Mouse (Mus musculus): ENCODE data around the gene Rmnd5b. TPM values are rescaled to one million over a fixed set of nuclear protein-coding genes. Genes with fewer than 3 reads are reported as not detected.

Rmnd5b gene
- total RNA-seq, 2 experiments from 2014 or later = 59.9 to 60.3 TPM

- no peak for DNase-seq (ENCODE audit: low spot score in 2 of 2)
Measured at GRCm38 (mm10) chr11:51594715-51595350, 40.9 kb downstream of the Rmnd5b start.

DNA sequence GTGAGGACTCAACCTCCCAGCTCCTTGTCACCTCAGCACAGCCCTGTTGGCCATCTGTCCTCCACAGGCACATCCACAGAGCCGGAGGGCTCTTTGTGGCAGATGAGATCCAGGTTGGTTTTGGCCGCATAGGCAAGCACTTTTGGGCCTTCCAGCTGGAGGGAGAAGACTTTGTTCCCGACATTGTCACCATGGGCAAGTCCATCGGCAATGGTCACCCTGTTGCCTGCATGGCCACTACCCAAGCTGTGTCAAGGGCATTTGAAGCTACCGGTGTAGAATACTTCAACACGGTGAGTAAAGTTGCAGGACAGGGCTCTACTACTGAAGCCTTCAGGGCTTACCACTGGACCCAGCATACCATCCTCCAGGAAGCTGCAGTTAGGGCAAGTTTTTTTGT, 41.8 kb downstream of the Rmnd5b start:
- no peak for DNase-seq (ENCODE audit: low spot score in 2 of 2)

- no peak for DNase-seq (ENCODE audit: low spot score in 2 of 2)
Measured at GRCm38 (mm10) chr11:51593368-51593767, 42.3 kb downstream of the Rmnd5b start.

- no peak for DNase-seq (ENCODE audit: low spot score in 2 of 2)
Measured at GRCm38 (mm10) chr11:51591915-51592314, 43.8 kb downstream of the Rmnd5b start.

DNA sequence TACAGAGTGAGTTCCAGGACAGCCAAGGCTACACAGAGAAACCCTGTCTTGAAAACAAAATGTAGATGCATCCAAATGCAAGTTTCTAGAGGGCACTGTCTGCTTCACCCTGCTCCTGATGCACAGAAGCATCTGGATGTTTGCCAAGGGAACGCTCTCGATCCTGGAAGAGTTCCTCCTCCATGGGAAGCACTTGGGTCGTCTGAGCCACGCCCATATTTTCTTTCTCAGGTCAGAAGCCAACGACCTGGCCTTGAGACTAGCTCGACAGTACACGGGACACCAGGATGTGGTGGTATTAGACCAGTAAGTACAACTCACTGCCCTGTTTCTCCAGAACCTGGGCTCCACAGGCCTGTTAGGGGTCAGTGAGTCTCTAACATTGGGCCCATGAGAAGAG, 44.5 kb downstream of the Rmnd5b start:
- no peak for DNase-seq (ENCODE audit: low spot score in 2 of 2)

DNA sequence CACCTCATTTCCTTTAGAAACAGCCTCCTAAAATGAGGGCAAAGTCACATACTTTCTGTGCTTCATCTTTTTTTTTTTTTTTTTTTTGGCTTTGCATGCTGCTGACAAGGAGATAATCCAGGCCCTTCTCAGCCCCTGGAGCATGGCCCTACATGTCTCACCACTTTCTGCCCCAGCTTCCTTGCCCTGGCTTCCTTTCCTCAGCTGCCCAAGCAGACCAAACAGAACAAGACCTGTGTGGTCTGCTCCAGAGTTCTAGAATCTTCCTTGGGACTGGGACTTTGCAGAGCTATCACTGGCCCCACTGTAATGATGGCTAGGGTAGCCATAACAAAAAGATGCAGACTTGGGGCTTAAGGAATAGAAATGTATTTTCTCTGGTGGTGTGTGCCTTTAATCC, 45.7 kb downstream of the Rmnd5b start:
- no peak for DNase-seq (ENCODE audit: low spot score in 2 of 2)

DNA sequence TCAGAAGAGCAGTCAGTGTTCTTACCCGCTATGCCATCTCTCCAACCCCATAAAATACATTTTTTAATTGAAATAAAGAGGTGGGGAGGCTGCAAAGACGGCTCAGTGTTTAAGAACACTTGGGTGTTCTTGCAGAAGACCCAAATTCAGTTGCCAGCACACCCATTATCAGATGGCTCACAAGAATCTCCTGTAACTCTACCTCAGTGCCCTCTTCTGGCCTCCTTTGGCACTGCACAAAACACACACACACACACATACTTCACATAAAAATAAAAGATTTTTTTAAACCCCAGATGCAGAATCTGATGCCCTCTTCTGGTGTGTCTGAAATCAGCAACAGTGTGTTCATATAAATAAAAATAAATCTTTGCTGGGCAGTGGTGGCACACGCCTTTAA, 46.9 kb downstream of the Rmnd5b start:
- DNase-seq (ENCODE audit: low spot score in 2 of 2) = no peak

GRCm38 (mm10) chr11:51587059-51587458, 48.6 kb downstream of the Rmnd5b start:
- DNase-seq (ENCODE audit: low spot score in 2 of 2) = no peak

DNA sequence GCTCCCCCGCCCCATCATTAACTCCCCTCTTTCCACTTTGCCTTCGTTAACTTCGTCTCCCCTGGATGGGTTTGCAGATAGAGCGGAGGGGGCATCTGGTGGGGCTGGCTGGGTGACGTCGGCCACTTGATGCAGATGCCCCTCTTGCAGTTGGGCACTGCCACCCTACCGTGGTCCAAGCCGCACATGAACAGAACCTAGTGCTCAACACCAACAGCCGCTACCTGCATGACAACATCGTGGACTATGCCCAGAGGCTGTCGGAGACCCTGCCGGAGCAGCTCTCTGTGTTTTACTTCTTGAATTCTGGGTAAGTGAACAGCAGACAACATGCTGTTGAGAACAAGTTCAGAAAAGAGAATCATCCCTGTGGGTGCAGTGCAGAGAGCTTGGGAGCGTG, 49.3 kb downstream of the Rmnd5b start:
- DNase-seq (ENCODE audit: low spot score in 2 of 2) = no peak

DNA sequence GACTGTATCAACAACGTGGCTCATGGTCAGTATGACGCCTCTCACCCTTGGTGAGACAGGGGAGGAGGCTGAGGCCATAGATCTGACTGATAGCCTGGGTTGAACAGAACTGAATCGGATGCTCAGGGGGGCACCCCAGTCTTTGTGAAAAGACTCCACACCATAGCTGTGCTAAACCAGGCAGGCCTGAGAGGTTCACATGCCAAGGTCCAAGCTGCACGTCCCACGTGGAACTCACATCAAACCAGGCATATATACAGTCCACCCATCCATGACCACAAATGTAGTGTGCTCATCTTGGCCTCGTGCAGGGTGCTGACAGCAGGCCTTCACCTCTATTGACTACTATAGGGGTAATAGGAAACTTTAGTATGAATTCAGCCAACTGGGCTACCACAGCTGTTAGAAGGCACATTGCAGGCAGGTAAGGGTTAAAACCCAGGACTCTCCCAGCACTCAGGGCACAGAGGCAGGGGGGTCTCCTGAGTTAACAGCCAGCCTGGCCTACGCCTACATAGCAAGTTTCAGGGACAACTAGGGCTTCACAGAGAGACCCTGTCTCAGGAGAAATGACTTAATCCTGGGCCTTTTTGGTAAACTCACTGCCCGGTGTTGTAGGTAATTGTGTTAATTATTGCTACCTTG, 50.0 kb downstream of the Rmnd5b start:
- DNase-seq (ENCODE audit: low spot score in 2 of 2) = no peak

- DNase-seq (ENCODE audit: low spot score in 2 of 2) = peak; percentile 95 to 96
Measured at GRCm38 (mm10) chr11:51584431-51585248, 51.1 kb downstream of the Rmnd5b start, which contains the start of gene Phykpl. Gene Phykpl (plus strand): TSS chr11:51584757.

GRCm38 (mm10) chr11:51584057-51584430, 51.7 kb downstream of the Rmnd5b start:
- peak in 1 of 2 experiments; percentile 24 for DNase-seq (ENCODE audit: low spot score in 2 of 2)

DNA sequence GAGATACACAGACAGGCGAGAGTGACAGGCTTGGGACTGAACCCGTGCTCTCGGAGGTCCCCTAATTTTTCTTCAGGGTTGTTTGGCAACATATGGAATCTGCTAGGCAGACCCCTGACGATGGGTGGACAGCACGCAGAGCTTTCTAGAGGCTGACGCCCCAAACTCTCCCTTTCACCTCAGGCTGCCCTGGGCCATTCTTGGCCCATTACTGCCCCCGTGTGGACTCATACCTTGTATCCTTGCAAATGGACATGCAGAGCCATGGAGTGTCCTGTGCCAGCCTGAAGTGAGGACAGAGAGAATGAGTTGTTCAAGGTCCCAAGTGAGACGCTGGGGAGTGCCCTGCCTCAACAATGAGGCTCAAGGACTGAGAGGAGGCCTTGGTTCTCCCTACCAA, 53.0 kb downstream of the Rmnd5b start:
- peak; percentile 42 to 67 for DNase-seq (ENCODE audit: low spot score in 2 of 2)

DNA sequence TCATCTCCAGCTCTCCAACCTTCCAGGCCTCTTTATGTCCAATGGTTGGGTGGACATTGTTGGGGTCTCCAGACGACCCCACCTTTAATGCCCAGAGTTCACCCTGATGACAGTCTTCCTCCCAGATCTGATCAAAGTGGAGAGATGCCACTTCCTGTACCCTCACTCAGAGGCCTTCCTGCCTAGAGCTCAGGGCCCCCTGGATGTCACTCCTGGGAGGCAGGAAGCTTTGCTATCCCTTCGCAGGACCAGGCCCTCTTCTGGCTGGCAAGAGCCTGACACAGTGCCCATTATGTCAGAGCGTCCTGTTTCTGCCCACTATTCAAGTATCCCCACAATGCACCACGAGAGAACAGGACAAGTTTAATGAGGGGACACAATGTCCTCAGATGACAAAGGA, 56.7 kb downstream of the Rmnd5b start:
- no peak for DNase-seq (ENCODE audit: low spot score in 2 of 2)

DNA sequence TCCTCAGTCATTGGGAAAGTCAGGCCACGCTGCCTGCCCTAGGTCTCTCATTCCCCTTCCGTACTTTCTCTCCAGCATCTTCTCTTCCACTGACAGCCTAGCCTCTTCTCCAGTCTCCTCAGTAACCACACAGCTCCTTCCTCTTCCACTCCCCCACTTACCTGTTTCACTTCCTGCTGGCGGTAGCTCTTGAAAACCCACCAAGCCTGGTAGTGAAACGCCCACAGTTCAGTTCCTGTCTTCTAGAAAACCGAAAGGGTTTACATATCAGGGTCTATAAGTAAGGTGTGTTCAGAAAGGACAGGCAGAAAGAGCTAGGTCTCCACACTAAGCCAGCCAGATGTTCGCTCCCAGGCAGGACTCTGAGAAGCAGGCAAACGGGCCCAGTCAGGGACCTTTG, 58.1 kb downstream of the Rmnd5b start:
- no peak for DNase-seq (ENCODE audit: low spot score in 2 of 2)

GRCm38 (mm10) chr11:51576454-51576853, 59.2 kb downstream of the Rmnd5b start:
- DNase-seq (ENCODE audit: low spot score in 2 of 2) = no peak

Other genes starting within 250 kb of the Rmnd5b start
- gene Phykpl, start 51.1 kb downstream of the Rmnd5b start, total RNA-seq (2021) = 1 to 10 TPM; 6.7 to 7.1 TPM
- gene Hnrnpab, start 29.0 kb downstream of the Rmnd5b start, total RNA-seq (2021) = 100 to 1,000 TPM; 132 TPM
- gene Nhp2, start 16.2 kb downstream of the Rmnd5b start, total RNA-seq (2021) = 10 to 100 TPM; 44.8 to 48.4 TPM
- 10 to 100 TPM; 15.2 to 19.0 TPM for gene N4bp3, start 14.9 kb upstream of the Rmnd5b start, total RNA-seq (2021)
- 1 to 10 TPM; 2.1 to 2.2 TPM for gene D930048N14Rik, start 15.1 kb upstream of the Rmnd5b start, total RNA-seq (2021)
- gene 0610009B22Rik, start 53.0 kb upstream of the Rmnd5b start, total RNA-seq (2021) = 10 to 100 TPM; 37.3 to 37.8 TPM
- gene Sec24a, start 127.7 kb upstream of the Rmnd5b start, total RNA-seq (2021) = 10 to 100 TPM; 17.3 to 18.7 TPM
- 10 to 100 TPM; 67.7 to 71.7 TPM for gene Sar1b, start 127.8 kb upstream of the Rmnd5b start, total RNA-seq (2021)
- 10 to 100 TPM; 65.4 to 70.5 TPM for gene Jade2, start 221.8 kb upstream of the Rmnd5b start, total RNA-seq (2021)

All from left cerebral cortex, adult 18-20 months (tissue).